Mouse (Mus musculus): ENCODE measurements around the gene Chst13. TPM values are rescaled to one million over a fixed set of nuclear protein-coding genes. Genes with fewer than 3 reads are reported as not detected.

Chst13 gene
- polyA plus RNA-seq, 1 experiment = 0.57 TPM

DNA sequence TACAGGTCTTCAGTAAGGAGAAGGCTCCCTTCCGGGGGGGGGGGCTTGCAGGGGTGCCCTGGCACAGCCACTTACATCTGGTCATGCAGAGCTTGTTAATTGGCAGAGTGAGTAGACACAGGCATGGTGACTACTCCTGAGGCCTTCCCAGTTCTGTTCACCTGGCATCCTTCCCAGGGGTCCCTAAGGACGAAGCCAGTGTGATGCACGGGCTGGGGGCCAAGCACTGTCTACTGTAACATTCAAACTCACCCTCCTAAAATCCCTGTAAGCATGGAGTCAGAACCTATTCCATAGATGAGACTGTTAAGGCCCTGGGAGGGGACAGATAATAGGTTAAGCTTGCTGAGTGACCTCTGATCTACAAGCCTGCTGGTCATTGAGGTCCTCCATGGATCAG, 959 bp downstream of the Chst13 start:
- no peak overlapping the region for H3K27ac ChIP-seq (ENCODE audit: control insufficient read depth, insufficient read depth, low read length)

DNA sequence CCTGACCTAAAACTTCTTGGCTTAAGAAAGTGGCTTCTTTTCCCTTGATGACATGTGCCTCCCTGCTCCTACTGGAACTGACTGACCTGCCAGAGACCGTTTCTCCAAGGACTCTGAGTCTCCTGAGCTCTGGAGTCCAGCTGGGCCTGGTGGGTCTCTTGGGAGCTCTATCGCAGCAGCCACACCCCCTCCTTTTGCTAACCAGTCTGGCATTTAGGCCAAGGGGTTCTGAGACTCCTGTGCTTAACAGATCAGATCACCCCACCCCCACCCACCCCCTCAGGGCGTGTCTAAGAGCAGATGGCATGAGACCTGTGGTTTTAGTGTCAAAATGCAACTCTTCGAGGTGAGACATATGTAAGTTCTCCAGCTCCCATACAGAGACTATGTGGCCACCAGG, 3.2 kb downstream of the Chst13 start:
- H3K36me3 ChIP-seq (ENCODE audit: control insufficient read depth, insufficient read depth, low read length) = no peaks in the 10 kb centered on the region
- WGBS = 44% methylated on average over 4 of the region's 4 CpGs
- H3K27me3 ChIP-seq (ENCODE audit: control insufficient read depth, insufficient read depth, low read length) = no peaks in the 10 kb centered on the region
- no peak overlapping the region for H3K27ac ChIP-seq (ENCODE audit: control insufficient read depth, insufficient read depth, low read length)
- DNase-seq = no peak
- H3K4me1 ChIP-seq (replicated peaks; ENCODE audit: control insufficient read depth, insufficient read depth, low read length) = no peaks in the 10 kb centered on the region
- TF ChIP-seq POLR2A (IDR thresholded peaks at IDR 0.05; ENCODE audit: control insufficient read depth, extremely low read depth, insufficient read depth, low read length, poor library complexity) = no peak
- TF ChIP-seq CTCF (IDR thresholded peaks at IDR 0.05; ENCODE audit: borderline replicate concordance, control insufficient read depth, extremely low read depth, insufficient read depth, low read length, poor library complexity) = no peak
- H3K4me3 ChIP-seq (ENCODE audit: control insufficient read depth, insufficient read depth, low read length) = no peak overlapping the region

More for the DNA sequence above, 959 bp downstream of the Chst13 start:
- H3K36me3 ChIP-seq (ENCODE audit: control insufficient read depth, insufficient read depth, low read length) = no peaks in the 10 kb centered on the region
- H3K27me3 ChIP-seq (ENCODE audit: control insufficient read depth, insufficient read depth, low read length) = no peaks in the 10 kb centered on the region
- no peak for TF ChIP-seq CTCF (IDR thresholded peaks at IDR 0.05; ENCODE audit: borderline replicate concordance, control insufficient read depth, extremely low read depth, insufficient read depth, low read length, poor library complexity)
- no peak for TF ChIP-seq POLR2A (IDR thresholded peaks at IDR 0.05; ENCODE audit: control insufficient read depth, extremely low read depth, insufficient read depth, low read length, poor library complexity)
- no peak for DNase-seq
- no peaks in the 10 kb centered on the region for H3K4me1 ChIP-seq (replicated peaks; ENCODE audit: control insufficient read depth, insufficient read depth, low read length)
- WGBS = 84% methylated on average over 3 of the region's 3 CpGs
- no peak overlapping the region for H3K4me3 ChIP-seq (ENCODE audit: control insufficient read depth, insufficient read depth, low read length)

DNA sequence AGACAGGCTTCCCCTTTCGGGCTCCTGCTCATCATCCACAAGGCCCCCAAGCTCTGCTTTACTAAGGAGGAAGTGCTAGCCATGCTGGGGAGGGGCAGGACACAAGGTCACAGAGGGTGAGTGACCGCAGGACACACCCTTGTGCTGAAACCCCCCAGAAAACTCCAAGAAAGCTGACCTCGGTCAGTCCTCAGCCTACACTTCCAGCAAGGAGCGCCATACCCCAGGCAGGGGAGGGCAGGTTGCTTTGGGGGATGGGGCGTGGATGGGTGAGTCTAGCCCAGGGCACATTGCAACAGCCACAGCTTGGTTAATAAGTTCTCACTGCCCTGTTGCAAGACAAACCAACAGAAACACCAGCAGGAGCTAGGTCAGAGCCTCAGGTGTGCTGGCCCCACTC, 4.6 kb downstream of the Chst13 start:
- no peaks in the 10 kb centered on the region for H3K36me3 ChIP-seq (ENCODE audit: control insufficient read depth, insufficient read depth, low read length)
- WGBS = 81% methylated on average over 5 of the region's 5 CpGs
- no peak for DNase-seq
- no peaks in the 10 kb centered on the region for H3K4me1 ChIP-seq (replicated peaks; ENCODE audit: control insufficient read depth, insufficient read depth, low read length)
- no peak overlapping the region for H3K27ac ChIP-seq (ENCODE audit: control insufficient read depth, insufficient read depth, low read length)
- TF ChIP-seq POLR2A (IDR thresholded peaks at IDR 0.05; ENCODE audit: control insufficient read depth, extremely low read depth, insufficient read depth, low read length, poor library complexity) (no peak), CTCF (IDR thresholded peaks at IDR 0.05; ENCODE audit: borderline replicate concordance, control insufficient read depth, extremely low read depth, insufficient read depth, low read length, poor library complexity) (no peak)
- H3K27me3 ChIP-seq (ENCODE audit: control insufficient read depth, insufficient read depth, low read length) = no peaks in the 10 kb centered on the region
- no peak overlapping the region for H3K4me3 ChIP-seq (ENCODE audit: control insufficient read depth, insufficient read depth, low read length)

DNA sequence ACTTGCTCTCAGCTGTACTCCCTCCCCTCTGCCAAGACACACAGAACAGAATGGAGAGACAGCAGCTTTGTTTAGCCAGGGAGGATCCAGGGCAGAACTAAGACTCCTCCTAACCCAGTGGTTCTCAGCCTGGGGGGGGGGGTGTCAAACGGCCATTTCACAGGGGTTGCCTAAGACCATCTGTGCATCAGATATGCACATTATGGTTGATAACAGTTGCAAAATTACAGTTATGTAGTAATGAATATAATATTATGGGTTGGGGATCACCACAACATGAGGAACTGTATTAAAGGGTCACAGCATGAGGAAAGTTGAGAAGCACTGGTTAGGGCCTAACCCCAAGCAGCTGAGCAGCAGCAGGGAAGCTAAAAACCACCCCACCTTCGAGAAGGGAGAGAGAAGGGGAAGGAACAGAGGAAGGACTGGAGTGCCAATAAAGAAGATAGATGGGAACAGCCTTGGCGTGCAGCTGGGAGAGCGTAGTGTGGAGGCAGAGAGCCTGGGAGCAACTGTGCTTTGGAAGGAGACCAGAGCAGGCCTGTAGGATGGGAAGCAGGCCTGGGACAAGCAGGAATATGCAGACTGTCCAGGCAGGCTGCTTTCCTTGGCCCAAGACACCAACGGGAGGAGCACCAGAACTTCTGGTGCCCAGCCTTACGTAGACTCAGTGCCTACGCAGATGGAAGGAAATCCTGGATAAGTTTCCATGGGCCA, 5.4 kb downstream of the Chst13 start:
- no peaks in the 10 kb centered on the region for H3K4me1 ChIP-seq (replicated peaks; ENCODE audit: control insufficient read depth, insufficient read depth, low read length)
- 72% methylated on average over 7 of the region's 7 CpGs for WGBS
- no peak for DNase-seq
- H3K36me3 ChIP-seq (ENCODE audit: control insufficient read depth, insufficient read depth, low read length) = no peaks in the 10 kb centered on the region
- no peak overlapping the region for H3K27ac ChIP-seq (ENCODE audit: control insufficient read depth, insufficient read depth, low read length)
- H3K4me3 ChIP-seq (ENCODE audit: control insufficient read depth, insufficient read depth, low read length) = no peak overlapping the region
- H3K27me3 ChIP-seq (ENCODE audit: control insufficient read depth, insufficient read depth, low read length) = no peaks in the 10 kb centered on the region
- no peak for TF ChIP-seq CTCF (IDR thresholded peaks at IDR 0.05; ENCODE audit: borderline replicate concordance, control insufficient read depth, extremely low read depth, insufficient read depth, low read length, poor library complexity)
- no peak for TF ChIP-seq POLR2A (IDR thresholded peaks at IDR 0.05; ENCODE audit: control insufficient read depth, extremely low read depth, insufficient read depth, low read length, poor library complexity)

DNA sequence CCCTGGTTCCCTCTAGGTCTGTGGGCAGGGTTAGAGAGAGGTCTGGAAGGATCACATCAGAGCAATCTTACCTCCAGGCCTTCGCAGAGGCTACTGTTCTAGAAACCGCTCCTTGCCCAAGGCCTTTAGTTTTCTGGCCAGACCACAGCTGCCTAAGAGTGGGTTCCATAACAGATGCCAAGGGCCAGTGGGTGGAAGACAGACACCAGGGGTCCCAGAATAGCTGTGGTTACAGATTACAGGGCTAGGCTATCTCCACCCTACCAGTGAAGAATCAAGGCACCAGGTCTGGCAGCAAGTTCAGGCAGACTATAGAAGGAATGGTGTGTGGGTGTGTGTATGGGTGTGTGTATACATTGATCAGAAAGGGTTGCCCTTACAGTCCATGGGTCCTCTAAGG, 6.0 kb downstream of the Chst13 start:
- WGBS = 96% methylated on average over 2 of the region's 2 CpGs
- no peak overlapping the region for H3K4me3 ChIP-seq (ENCODE audit: control insufficient read depth, insufficient read depth, low read length)
- no peaks in the 10 kb centered on the region for H3K27me3 ChIP-seq (ENCODE audit: control insufficient read depth, insufficient read depth, low read length)
- TF ChIP-seq POLR2A (IDR thresholded peaks at IDR 0.05; ENCODE audit: control insufficient read depth, extremely low read depth, insufficient read depth, low read length, poor library complexity) = no peak
- no peak for TF ChIP-seq CTCF (IDR thresholded peaks at IDR 0.05; ENCODE audit: borderline replicate concordance, control insufficient read depth, extremely low read depth, insufficient read depth, low read length, poor library complexity)
- no peak overlapping the region for H3K27ac ChIP-seq (ENCODE audit: control insufficient read depth, insufficient read depth, low read length)
- H3K4me1 ChIP-seq (replicated peaks; ENCODE audit: control insufficient read depth, insufficient read depth, low read length) = no peaks in the 10 kb centered on the region
- H3K36me3 ChIP-seq (ENCODE audit: control insufficient read depth, insufficient read depth, low read length) = no peaks in the 10 kb centered on the region
- DNase-seq = no peak

DNA sequence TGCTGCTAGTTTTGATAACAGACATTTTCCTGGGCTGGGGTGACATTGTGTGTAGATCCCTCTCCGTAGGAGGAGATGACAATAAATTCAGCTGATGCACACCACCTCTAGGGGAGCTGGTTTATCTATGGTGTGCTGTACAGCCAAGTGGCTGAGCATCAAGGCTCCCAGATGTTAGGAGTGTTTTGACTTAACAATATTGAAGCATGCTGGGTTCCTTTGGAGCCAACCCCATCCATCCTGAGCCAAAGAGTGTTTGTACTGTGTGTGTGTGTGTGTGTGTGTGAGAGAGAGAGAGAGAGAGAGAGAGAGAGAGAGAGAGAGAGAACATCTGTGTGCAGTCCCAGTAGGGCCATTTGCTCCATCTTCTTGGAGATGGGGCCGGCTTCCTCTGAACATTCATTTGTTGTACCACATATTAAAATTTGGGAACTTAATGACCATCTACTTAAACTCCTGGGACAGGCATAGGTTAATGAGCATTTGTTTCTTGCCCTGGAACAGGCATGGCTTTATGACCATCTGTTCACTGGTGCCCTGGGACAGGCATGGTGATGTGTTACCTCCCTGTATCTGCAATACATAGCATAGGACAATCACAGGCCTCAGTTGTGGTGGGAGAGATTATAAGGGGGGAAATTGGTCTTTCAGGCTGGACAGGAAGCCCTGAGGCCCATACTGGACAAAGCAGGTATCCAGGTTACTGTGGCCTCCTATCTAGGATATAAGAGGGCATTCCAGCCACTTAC, 7.3 kb downstream of the Chst13 start:
- TF ChIP-seq CTCF (IDR thresholded peaks at IDR 0.05; ENCODE audit: borderline replicate concordance, control insufficient read depth, extremely low read depth, insufficient read depth, low read length, poor library complexity) = no peak
- TF ChIP-seq POLR2A (IDR thresholded peaks at IDR 0.05; ENCODE audit: control insufficient read depth, extremely low read depth, insufficient read depth, low read length, poor library complexity) = no peak
- DNase-seq = no peak
- H3K4me3 ChIP-seq (ENCODE audit: control insufficient read depth, insufficient read depth, low read length) = no peak overlapping the region
- no peaks in the 10 kb centered on the region for H3K27me3 ChIP-seq (ENCODE audit: control insufficient read depth, insufficient read depth, low read length)
- H3K4me1 ChIP-seq (replicated peaks; ENCODE audit: control insufficient read depth, insufficient read depth, low read length) = no peaks in the 10 kb centered on the region
- H3K27ac ChIP-seq (ENCODE audit: control insufficient read depth, insufficient read depth, low read length) = no peak overlapping the region
- 77% methylated on average over 2 of the region's 2 CpGs for WGBS
- H3K36me3 ChIP-seq (ENCODE audit: control insufficient read depth, insufficient read depth, low read length) = no peaks in the 10 kb centered on the region

Measured in thymus, adult 2 months (tissue).